ENCODE assay signal across 27 mouse cellular contexts in the genomic region with DNA sequence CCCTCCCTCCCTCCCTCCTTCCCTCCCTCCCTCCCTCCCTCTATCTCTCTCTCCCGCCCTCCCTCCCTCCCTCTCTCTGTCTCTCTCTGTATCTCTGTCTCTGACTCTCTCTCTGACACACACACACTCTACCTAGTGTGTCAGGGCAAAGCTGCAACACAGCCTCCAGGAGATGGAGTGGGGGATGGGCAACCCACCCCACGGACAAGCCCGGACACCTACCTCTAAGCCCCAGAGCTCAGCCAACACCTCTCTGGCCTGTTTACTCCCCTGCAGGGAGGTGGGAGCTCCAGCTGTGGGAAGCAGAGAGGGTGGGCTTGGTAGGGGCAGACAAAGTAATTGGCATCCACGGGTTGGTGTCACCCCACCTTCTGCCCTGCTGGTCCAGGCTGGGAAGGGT.
"Had no signal": no experiment of that assay in that cellular context is flagged by ENCODE, and none has a peak within 500 bp of the region (broad histone marks: within the 10 kb centered on the region; RNA-seq: fewer than 3 reads in every experiment).

No protein-coding gene starts in this region.

- H3K9me3 ChIP-seq: heart, embryonic 10.5 days; heart, embryonic 12.5 days; hindbrain, embryonic 10.5 days; hindbrain, embryonic 12.5 days; intestine, embryonic 15.5 days; limb, embryonic 13.5 days; limb, embryonic 15.5 days; liver, embryonic 12.5 days had no signal

- H3K4me1 ChIP-seq: heart, embryonic 10.5 days; heart, embryonic 12.5 days; intestine, embryonic 15.5 days; limb, embryonic 15.5 days; liver, embryonic 12.5 days had no signal

- H3K4me3 ChIP-seq: gastrocnemius, adult 2 months; heart, embryonic 10.5 days; heart, embryonic 12.5 days; hindbrain, embryonic 10.5 days; hindbrain, embryonic 12.5 days; intestine, embryonic 15.5 days; layer of hippocampus, adult 2 months; left cerebral cortex, adult 2 months; limb, embryonic 13.5 days; limb, embryonic 15.5 days; liver, embryonic 12.5 days had no signal

- H3K9ac ChIP-seq: heart, embryonic 12.5 days; hindbrain, embryonic 12.5 days; hindbrain, embryonic 14.5 days; intestine, embryonic 15.5 days; limb, embryonic 13.5 days; limb, embryonic 15.5 days; liver, embryonic 12.5 days; liver, embryonic 14.5 days had no signal

- H3K27ac ChIP-seq: gastrocnemius, adult 2 months; heart, embryonic 10.5 days; hindbrain, embryonic 10.5 days; hindbrain, embryonic 12.5 days; hindbrain, embryonic 14.5 days; intestine, embryonic 15.5 days; layer of hippocampus, adult 2 months; left cerebral cortex, adult 2 months; limb, embryonic 13.5 days; limb, embryonic 15.5 days; liver, embryonic 12.5 days; liver, embryonic 14.5 days had no signal

- DNase-seq: gastrocnemius, adult 2 months; gastrocnemius, postnatal 10 days; gastrocnemius, postnatal 25 days; heart, adult 18-20 months; heart, postnatal 10 days; heart, postnatal 4 days; kidney, adult 18-20 months; kidney, adult 8-10 months; kidney, postnatal 10 days; kidney, postnatal 25 days; kidney, postnatal 4 days; left cerebral cortex, postnatal 4 days had no signal

- H3K36me3 ChIP-seq: heart, embryonic 10.5 days; heart, embryonic 12.5 days; hindbrain, embryonic 10.5 days; hindbrain, embryonic 12.5 days; intestine, embryonic 15.5 days; limb, embryonic 13.5 days; limb, embryonic 15.5 days; liver, embryonic 12.5 days had no signal

- ATAC-seq: hindbrain, embryonic 16.5 days; inflammation-experienced regulatory T-cells, adult 6 months; intestine, embryonic 15.5 days; intestine, postnatal 0 days; liver, embryonic 12.5 days had no signal
